Mouse (Mus musculus): ENCODE data around the gene Tmem143.

Gene Tmem143

DNA sequence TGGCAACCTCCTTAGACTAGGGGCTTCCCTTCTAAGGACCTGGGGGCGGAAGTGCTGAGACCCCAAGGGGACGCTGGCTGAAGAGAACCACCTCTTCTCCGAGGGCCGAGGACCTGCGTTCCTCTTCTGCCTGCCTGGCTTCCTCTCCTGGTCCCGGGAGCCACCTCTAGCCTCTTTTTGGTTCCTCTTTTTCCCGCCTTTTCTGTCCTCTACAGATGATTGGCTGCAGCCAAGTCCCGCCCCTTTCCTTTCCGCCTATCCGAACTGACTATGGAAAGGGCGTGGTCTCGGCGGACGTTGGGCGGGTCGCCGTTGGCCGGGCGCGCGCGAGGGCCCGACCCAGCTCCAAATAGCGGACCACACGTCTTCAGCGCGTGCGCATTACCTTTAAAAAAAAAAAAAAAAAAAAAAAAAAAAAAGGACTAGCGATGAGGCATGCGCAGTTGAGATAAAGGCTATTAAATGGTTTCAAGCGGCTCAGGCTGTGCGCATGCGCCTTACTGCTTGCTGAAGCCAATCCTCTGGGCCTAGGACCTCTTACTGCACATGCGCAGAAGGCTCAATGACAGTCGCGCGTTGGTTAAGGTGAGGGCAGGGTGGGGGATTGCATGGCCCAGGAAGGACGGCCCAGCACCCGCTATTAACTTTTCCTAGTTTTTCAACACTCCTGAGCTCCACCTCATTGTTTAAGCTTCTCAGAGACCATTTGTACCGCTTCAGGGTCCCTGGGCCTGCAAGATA, at the start of gene Tmem143, which contains the start of gene Syngr4:
TSS of gene Tmem143 (plus strand) at position 425 of the 741 bp plus-strand sequence.
TSS of gene Syngr4 (minus strand) at position 198 of the 741 bp plus-strand sequence.
- in situ Hi-C loops (cut with MboI; ENCODE audit: low pct_unique_long_range_greater_than_20kb in 1 of 2, low sequenced_read_pairs in 2 of 2, unreplicated experiment in 1 of 2) = no loop called here

DNA sequence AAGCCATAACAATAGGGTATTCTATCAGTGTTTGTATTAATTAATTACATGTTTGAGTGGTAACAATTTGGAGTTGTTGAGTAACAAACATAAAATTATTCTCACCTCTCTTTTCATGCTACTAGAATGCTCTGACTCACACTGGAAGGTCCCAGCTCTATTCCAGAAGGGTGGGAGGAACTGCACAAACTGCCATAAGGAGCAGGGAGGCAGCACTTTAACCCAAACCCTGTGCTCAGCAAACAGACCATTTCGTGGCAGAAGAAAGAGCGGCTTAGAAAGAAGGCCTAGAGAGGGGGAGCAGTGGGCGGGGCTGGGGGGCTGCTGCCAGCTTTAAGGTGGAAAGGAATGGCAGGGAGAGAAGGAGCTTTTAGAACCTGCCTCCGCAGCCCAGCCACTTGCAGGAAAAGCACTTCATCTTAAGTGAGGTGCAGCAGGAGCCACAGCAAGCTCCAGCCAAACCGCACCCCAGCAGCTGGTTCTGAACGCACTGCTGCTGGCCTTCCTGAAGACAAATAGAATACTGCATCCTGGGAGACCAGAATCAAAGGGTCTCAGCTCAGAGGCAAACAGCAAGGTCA, 48.2 kb upstream of the Tmem143 start:
- in situ Hi-C loops (cut with MboI; ENCODE audit: low pct_unique_long_range_greater_than_20kb in 1 of 2, low sequenced_read_pairs in 2 of 2, unreplicated experiment in 1 of 2) = no loop called here

DNA sequence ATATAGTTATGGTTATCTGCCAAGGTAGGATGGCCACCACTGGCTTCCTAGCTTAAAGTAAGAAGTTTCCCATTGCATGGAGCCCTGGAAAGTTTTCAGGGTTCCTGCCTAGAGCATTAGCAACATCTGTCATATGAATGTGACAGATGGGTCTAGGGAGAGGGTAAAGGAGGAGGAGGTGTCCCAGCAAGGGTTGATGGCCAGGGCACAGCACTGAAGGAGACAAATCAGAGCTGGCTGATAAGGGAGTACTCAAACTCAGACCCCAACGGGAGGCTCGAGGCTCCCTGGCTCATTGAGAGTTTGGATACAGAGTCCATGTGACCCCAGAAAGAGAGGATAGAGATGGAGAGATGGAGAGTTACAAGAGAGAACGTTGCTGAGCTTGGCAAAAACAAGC, 46.1 kb upstream of the Tmem143 start:
- in situ Hi-C loops (cut with MboI; ENCODE audit: low pct_unique_long_range_greater_than_20kb in 1 of 2, low sequenced_read_pairs in 2 of 2, unreplicated experiment in 1 of 2) = no loop called here

DNA sequence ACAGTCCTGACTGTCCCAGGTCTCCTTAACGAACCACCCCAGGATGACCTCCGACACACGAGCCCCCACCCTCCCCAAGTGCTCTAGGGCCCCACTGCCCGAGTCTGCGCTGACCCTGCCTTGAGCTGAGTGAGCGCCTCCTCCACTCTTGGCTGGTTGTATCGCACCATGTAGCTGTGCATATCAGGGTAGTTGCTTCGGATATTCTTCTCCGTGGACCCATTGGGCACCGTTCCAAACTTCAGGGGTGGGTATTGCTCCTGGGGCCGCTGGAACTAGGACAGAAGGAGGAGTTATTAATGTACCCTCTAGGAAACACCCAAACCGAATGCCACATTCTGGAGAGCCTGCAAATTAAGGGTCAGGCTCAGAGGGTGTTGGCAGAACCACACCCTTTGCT, 43.7 kb upstream of the Tmem143 start:
- in situ Hi-C loops (cut with MboI; ENCODE audit: low pct_unique_long_range_greater_than_20kb in 1 of 2, low sequenced_read_pairs in 2 of 2, unreplicated experiment in 1 of 2) = no loop called here

DNA sequence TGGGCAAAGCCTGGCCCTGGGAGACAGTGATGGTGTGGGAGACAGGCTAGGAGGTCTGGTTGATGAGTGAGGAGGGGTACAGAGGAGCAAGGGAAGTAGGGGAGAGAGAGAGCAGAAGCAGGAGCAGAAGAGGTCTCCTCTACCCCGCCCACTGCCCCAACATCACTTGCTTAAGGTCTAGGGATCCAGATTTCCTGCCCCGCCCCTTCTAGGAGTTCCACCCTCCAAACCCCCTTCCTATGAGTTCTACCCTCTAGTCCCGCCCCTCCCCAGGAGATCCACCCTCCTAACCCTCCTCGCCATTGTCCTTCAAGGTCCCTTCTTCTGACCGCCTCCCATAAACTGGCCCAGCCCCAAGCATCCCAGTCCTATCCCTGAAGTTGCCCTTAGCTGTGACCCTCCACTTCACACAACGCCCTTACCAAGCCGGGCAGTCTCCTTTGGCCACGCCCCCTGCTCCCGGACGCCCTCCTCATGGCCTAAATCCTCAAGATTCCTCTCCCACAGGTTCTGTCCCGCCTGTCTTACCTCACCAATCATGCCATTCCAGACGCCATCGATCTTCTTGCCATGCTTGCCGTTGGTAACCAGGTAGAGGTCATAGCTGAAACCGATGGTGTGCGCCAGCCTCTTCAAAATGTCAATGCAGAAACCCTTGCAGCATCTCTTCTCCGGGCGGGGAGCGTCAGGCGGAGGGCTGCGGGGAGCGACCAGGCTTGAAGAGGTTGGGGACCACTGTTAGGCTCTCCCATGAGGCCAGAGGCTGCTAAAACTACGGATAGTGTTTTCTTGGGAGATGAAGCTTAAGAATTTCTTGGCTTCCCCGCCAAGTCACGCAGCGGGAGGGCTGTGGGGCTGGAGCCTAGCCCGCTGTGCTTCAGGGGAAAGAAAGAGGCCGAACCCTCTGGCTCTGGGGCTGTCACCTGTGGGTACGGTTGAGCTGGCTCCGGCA, 39.5 kb upstream of the Tmem143 start:
- in situ Hi-C loops (cut with MboI; ENCODE audit: low pct_unique_long_range_greater_than_20kb in 1 of 2, low sequenced_read_pairs in 2 of 2, unreplicated experiment in 1 of 2) = no loop called here

DNA sequence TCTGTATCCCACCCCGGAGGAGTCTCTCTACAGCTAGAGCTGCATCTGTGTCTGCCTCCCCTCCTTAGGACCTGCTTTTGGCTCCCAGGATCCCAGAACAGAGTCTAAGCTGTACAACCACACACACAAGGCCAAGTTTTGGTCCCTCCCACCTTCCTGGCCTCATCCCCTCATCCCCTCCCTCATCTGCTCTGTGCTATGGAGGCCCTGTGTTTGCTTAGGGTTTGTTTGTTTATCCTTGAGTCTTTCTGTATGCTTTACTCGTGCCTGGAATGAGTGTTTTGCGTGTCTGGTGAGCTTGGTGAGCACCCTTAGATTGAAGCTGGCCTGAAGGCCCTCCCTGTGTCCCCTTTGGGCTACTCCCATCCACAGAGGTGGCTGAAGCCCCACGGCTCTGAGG, 37.7 kb upstream of the Tmem143 start:
- in situ Hi-C loops (cut with MboI; ENCODE audit: low pct_unique_long_range_greater_than_20kb in 1 of 2, low sequenced_read_pairs in 2 of 2, unreplicated experiment in 1 of 2) = no loop called here

DNA sequence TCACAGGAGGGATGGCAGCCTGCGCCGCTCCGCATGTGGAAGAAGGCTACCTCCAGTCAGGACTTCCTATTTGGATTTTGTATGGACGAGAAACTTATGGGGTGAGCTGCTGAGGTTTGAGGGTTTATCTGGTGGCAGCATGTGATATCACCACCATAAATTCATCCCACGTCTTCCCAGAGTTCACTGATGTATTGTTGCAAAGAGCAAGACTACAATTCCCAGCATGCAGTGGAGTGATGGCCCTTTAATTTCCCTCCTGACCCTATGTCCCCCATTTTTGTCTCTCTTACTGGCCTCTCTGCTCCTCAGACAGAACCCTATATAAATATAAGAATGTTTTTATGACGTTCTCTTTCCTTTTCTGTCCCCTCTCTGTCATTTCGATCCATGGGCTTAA, 33.9 kb upstream of the Tmem143 start:
- in situ Hi-C loops (cut with MboI; ENCODE audit: low pct_unique_long_range_greater_than_20kb in 1 of 2, low sequenced_read_pairs in 2 of 2, unreplicated experiment in 1 of 2) = no loop called here

DNA sequence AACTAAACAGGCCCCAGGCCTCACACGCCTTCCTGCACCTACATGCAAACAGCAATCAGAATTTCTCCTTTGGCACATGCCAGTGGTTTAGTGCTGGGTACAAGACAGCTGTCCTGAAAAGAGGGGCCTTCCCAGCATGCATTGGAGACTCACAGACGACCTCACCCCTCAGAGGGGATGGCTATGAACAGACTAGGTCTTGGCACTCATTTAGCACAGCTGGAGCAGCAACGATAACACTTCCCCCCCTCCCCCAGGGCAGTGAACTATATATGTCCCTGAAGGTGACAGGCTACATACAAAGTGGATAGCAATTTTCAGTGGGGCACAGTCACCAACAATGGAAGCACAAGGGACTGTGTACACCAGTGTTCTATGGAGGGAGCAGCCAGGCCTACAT, 32.3 kb upstream of the Tmem143 start:
- in situ Hi-C loops (cut with MboI; ENCODE audit: low pct_unique_long_range_greater_than_20kb in 1 of 2, low sequenced_read_pairs in 2 of 2, unreplicated experiment in 1 of 2) = no loop called here

DNA sequence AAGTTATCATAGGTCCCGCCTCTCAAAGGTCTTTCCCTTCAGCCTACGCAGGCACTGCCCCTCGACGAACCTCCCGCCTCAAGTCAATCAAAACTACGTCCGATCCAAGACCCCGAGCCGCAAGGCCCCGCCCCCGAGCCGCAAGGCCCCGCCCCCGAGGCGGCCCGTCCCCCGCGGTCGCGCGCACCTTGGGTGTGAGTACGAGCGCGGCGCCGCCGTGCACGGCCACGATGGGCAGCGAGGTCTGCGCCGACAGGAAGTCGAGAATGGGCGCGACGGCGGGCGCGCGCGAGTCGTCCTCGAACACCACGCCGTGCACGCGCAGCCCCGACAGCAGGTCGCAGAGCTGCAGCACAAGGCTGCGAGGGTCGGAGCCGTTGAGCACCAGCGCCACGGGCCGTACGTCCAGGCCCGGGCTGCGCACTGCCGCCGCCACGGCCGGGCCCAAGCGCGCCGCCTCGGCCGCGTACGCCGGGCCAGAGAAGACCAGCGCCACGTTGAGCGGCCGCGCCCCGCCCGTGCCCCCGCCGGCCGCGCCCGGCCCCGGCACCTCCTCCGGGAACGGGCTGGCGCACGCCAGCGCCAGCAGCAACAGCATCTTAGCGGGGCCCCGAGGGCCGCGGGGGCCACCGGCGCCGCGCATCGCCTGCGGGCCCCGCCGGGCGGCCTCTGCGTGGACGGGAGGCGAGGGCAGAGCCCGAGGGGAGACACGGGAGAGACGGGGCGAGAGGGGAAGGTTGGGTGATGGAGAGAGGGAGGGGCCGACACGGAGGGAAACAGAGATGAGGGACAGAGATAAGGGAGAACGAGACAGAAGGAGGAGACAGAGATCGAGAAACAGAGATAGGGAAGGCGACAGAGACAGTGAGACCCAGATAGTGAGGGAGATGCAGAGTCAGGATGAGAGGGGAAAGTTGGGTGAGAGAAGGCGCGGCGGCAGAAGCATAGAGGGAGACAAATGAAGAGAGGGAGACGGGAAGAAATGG, 30.5 kb upstream of the Tmem143 start:
- in situ Hi-C loops (cut with MboI; ENCODE audit: low pct_unique_long_range_greater_than_20kb in 1 of 2, low sequenced_read_pairs in 2 of 2, unreplicated experiment in 1 of 2) = no loop called here

DNA sequence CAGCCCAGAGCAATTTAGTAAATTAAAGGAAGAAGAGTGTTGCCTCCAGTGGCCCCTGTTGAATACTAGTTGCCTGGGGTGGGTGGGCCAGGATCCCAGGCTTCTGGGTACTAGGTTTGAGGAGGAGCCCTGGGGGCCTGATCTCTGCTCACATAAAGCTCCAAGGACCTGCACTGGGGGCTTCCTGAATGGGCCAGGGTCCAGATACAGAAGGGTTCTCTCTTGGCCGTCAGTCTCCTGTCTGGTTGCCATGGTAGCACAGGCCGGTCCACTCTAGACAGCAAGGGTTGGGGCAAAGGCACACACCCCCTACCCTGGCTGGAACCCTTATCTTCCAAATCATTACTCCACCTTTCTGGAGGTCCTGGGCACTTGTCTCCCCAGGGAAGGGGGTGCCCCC, 28.9 kb upstream of the Tmem143 start:
- in situ Hi-C loops (cut with MboI; ENCODE audit: low pct_unique_long_range_greater_than_20kb in 1 of 2, low sequenced_read_pairs in 2 of 2, unreplicated experiment in 1 of 2) = no loop called here

DNA sequence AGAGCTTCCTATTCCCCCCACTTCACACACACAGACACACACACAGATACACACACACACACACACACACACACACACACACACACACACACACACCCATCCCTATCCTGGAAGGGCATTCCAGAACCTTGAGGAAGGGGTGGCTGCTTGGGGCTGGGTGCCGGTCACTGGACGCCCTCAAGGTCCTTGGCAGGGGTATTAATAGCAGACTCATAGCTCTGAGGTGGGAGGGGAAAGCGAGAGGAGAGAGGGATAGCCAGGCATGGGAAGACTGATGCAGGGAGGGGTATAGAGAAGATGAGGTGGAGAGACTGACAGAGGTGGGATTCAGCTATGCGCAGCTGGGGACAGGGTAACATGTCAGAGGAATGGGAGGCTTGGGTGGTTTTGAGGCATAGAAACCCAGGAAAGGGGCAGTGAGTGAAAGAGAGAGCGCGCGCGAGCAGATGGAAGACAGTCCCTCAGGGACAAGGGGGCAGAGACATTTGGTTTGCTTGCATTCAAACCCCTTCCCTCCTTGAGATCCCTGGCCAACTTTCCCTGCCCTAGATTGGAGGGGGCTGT, 27.6 kb upstream of the Tmem143 start:
- in situ Hi-C loops (cut with MboI; ENCODE audit: low pct_unique_long_range_greater_than_20kb in 1 of 2, low sequenced_read_pairs in 2 of 2, unreplicated experiment in 1 of 2) = no loop called here

DNA sequence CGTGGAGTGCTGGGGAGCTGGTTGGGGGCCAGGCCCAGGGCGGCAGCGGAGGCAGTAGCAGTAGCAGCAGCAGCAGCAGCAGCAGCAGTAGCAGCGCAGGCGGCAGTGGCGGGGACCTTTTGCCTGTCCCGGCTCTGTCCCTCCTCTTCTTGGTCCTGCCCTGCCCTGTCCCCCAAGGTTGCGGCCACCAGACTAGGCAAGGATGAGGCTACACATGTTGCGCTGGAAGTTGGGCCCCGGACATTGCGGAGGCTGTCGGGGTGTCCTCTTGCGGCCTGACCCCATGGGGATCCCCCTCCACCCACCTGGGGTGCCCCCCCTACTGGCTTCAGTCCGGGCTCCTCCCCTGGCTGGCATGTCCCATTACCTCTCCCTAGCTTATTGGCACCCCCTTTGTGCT, 27.0 kb upstream of the Tmem143 start:
- in situ Hi-C loops (cut with MboI; ENCODE audit: low pct_unique_long_range_greater_than_20kb in 1 of 2, low sequenced_read_pairs in 2 of 2, unreplicated experiment in 1 of 2) = no loop called here

DNA sequence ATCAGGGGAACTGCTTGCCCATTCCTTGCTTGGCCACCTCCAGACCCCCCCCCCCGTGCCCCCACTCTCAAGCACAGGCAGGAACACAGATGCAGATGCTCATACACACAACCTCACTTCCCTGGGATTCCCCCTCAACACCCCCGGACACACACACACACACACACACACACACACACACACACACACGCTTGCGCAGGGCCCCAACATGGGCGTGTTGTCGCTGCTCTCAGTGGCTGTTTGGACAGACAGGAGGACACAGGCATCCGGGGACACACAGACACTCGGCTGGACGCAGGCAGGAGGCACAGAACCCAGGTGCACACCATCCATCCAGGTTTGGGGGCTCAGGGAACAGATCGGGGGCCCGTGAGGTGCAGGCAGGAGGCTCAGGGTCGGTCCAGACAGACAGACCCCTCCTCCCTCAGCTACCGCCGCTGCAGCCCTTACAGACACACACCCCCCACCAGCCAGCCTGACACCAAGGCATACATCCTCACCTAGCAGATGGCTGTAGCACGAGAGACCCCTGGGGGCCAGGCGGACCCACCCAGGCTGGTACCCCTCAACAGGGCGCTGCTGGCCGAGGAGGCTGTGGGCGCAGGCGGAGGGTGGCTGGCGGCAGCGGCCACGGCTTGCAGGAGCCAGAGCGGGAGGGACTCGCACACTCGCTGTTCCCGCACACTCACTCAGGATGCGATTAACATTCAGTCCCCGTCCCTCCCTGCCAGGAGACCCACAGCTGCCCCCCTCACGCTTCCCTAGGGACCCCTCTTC, 26.3 kb upstream of the Tmem143 start:
- in situ Hi-C loops (cut with MboI; ENCODE audit: low pct_unique_long_range_greater_than_20kb in 1 of 2, low sequenced_read_pairs in 2 of 2, unreplicated experiment in 1 of 2) = no loop called here

DNA sequence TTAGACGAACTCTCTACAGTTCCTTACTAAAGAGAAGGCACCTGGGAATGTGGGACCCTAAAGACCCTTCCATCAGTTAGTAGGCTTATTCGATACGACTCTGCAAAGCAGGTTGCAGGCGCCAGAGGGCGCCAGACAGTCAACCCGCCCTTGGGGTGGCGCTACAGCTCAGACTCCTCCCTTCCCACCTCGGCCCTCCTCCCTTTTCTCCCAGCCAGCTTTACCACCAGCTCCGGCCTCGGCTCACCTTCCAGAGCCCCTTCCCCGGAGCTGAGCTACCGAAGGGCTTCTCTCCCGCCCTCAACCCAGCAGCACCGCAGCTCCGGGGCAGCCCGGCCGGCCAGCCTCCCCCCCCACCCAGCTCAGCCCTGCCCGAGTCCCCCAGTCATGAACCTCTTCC, 24.1 kb upstream of the Tmem143 start, which contains the start of gene Kdelr1:
TSS of gene Kdelr1 (plus strand) at position 149 of the 400 bp plus-strand sequence.
- in situ Hi-C loops (cut with MboI; ENCODE audit: low pct_unique_long_range_greater_than_20kb in 1 of 2, low sequenced_read_pairs in 2 of 2, unreplicated experiment in 1 of 2) = no loop called here

DNA sequence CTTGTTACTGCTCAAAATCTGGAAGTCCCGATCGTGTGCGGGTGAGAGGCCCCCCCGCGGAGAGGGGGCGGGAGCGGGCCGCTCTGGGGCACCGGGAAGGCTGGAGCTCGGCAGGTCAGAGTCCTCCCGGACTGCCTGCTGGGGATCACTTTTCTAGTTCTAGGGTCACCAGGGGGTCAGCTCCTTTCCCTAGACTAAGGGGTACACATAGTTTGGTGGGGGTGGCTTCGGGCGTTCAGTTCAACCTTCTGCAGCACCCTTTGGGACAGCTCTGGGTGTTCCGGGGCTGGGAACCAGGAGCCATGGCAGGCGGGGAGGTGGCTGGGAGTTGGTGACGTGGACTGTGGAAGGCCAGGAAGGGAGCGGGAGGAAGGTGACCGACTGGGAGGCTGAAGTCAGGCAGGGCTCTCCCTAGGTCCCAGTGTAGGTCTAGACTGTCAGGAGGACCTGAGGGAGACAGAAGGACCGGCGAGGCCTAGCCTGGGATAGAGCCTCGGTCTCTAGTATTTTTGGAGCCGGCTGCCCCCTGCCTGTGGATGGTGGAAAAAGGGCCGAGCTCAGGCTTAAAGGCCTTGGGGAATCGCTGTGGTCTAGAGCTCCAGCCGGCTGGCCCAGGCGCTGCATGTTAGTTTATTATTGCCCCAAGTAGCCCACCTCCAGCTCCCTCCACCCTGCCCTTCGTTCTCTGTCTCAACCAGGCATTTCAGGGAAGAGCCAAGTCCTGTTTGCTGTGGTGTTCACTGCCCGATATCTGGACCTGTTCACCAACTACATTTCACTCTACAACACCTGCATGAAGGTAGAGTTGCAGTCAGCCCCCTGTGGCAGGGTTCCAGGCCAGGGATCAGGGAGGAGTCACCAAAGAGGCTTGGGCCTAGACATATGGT, 23.4 kb upstream of the Tmem143 start:
- in situ Hi-C loops (cut with MboI; ENCODE audit: low pct_unique_long_range_greater_than_20kb in 1 of 2, low sequenced_read_pairs in 2 of 2, unreplicated experiment in 1 of 2) = no loop called here

DNA sequence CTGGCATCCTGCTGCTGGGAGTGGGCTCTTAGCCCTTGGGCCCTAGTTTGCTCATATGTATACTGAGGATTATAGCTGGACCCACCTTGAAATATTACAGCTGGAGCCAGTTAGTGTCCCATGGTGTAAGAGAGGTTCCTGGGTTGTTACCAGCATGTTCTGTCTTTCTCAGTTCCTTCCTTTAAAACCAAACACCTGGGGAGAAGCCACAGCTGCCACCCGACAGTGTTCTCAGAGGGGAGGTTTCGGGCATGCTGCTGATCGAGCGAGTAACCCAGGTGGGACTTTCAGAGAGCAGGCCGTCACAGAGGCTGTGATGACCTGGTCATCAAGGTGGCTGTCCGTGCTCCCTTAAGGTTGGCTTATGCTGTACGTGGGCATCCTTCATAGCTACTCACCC, 19.8 kb upstream of the Tmem143 start:
- in situ Hi-C loops (cut with MboI; ENCODE audit: low pct_unique_long_range_greater_than_20kb in 1 of 2, low sequenced_read_pairs in 2 of 2, unreplicated experiment in 1 of 2) = no loop called here

All from mouse embryonic stem cell (cell line).